Mouse (Mus musculus): Measurements from ENCODE around the gene 4930469K13Rik. TPM values are rescaled to one million over a fixed set of nuclear protein-coding genes. Genes with fewer than 3 reads are reported as not detected.

The 4930469K13Rik gene
- polyA plus RNA-seq, 1 experiment = not detected

- Histone ChIP-seq H3K27ac (ENCODE audit: insufficient read depth, low read depth, low read length) (no peak overlapping the region), H3K4me3 (ENCODE audit: insufficient read depth, low read depth, low read length) (no peak overlapping the region)
- WGBS = 82% methylated on average over 5 of the region's 5 CpGs
Measured at GRCm38 (mm10) chr11:34063702-34064485, 34.5 kb downstream of the 4930469K13Rik start.

GRCm38 (mm10) chr11:34063257-34063656 lies 35.1 kb downstream of the 4930469K13Rik start:
- no peaks in the 10 kb centered on the region for H3K4me1 ChIP-seq (ENCODE audit: control insufficient read depth, insufficient read depth, low read length)
- whole genome bisulfite sequencing = 79% methylated on average over 2 of the region's 2 CpGs
- no peak overlapping the region for H3K4me3 ChIP-seq (ENCODE audit: insufficient read depth, low read depth, low read length)
- H3K27ac ChIP-seq (ENCODE audit: insufficient read depth, low read depth, low read length) = no peak overlapping the region
- no peak for TF ChIP-seq CTCF (IDR thresholded peaks at IDR 0.05; ENCODE audit: insufficient read depth, low read depth, low read length)
- no peak for TF ChIP-seq POLR2A (IDR thresholded peaks at IDR 0.05; ENCODE audit: insufficient read depth, low read depth, low read length)

More at GRCm38 (mm10) chr11:34063702-34064485, 34.5 kb downstream of the 4930469K13Rik start:
- no peak for TF ChIP-seq CTCF (IDR thresholded peaks at IDR 0.05; ENCODE audit: insufficient read depth, low read depth, low read length)
- no peak for TF ChIP-seq POLR2A (IDR thresholded peaks at IDR 0.05; ENCODE audit: insufficient read depth, low read depth, low read length)
- no peaks in the 10 kb centered on the region for H3K4me1 ChIP-seq (ENCODE audit: control insufficient read depth, insufficient read depth, low read length)

- TF ChIP-seq POLR2A (IDR thresholded peaks at IDR 0.05; ENCODE audit: insufficient read depth, low read depth, low read length) (no peak), CTCF (IDR thresholded peaks at IDR 0.05; ENCODE audit: insufficient read depth, low read depth, low read length) (no peak)
- H3K4me3 ChIP-seq (ENCODE audit: insufficient read depth, low read depth, low read length) = no peak overlapping the region
- no peaks in the 10 kb centered on the region for H3K4me1 ChIP-seq (ENCODE audit: control insufficient read depth, insufficient read depth, low read length)
- no peak overlapping the region for H3K27ac ChIP-seq (ENCODE audit: insufficient read depth, low read depth, low read length)
- WGBS = 78% methylated on average over 6 of the region's 6 CpGs
Measured at GRCm38 (mm10) chr11:34061740-34062139, 36.6 kb downstream of the 4930469K13Rik start.

- H3K4me3 ChIP-seq (ENCODE audit: insufficient read depth, low read depth, low read length) = no peak overlapping the region
- TF ChIP-seq POLR2A (IDR thresholded peaks at IDR 0.05; ENCODE audit: insufficient read depth, low read depth, low read length) (no peak), CTCF (IDR thresholded peaks at IDR 0.05; ENCODE audit: insufficient read depth, low read depth, low read length) (no peak)
- 86% methylated on average over 6 of the region's 6 CpGs for WGBS
- H3K27ac ChIP-seq (ENCODE audit: insufficient read depth, low read depth, low read length) = no peak overlapping the region
- no peaks in the 10 kb centered on the region for H3K4me1 ChIP-seq (ENCODE audit: control insufficient read depth, insufficient read depth, low read length)
Measured at GRCm38 (mm10) chr11:34058960-34059359, 39.4 kb downstream of the 4930469K13Rik start.

- Histone ChIP-seq H3K4me3 (ENCODE audit: insufficient read depth, low read depth, low read length) (no peak overlapping the region), H3K27ac (ENCODE audit: insufficient read depth, low read depth, low read length) (no peak overlapping the region), H3K4me1 (ENCODE audit: control insufficient read depth, insufficient read depth, low read length) (no peaks in the 10 kb centered on the region)
- no peak for TF ChIP-seq POLR2A (IDR thresholded peaks at IDR 0.05; ENCODE audit: insufficient read depth, low read depth, low read length)
- TF ChIP-seq CTCF (IDR thresholded peaks at IDR 0.05; ENCODE audit: insufficient read depth, low read depth, low read length) = no peak
Measured at GRCm38 (mm10) chr11:34058332-34058731, 40.0 kb downstream of the 4930469K13Rik start.

- Histone ChIP-seq H3K4me1 (ENCODE audit: control insufficient read depth, insufficient read depth, low read length) (no peaks in the 10 kb centered on the region), H3K27ac (ENCODE audit: insufficient read depth, low read depth, low read length) (no peak overlapping the region), H3K4me3 (ENCODE audit: insufficient read depth, low read depth, low read length) (no peak overlapping the region)
- TF ChIP-seq CTCF (IDR thresholded peaks at IDR 0.05; ENCODE audit: insufficient read depth, low read depth, low read length) = no peak
- TF ChIP-seq POLR2A (IDR thresholded peaks at IDR 0.05; ENCODE audit: insufficient read depth, low read depth, low read length) = no peak
- 93% methylated on average over 1 of the region's 1 CpGs for WGBS
Measured at GRCm38 (mm10) chr11:34056715-34057114, 41.6 kb downstream of the 4930469K13Rik start.

- H3K27ac ChIP-seq (ENCODE audit: insufficient read depth, low read depth, low read length) = no peak overlapping the region
- no peak for TF ChIP-seq POLR2A (IDR thresholded peaks at IDR 0.05; ENCODE audit: insufficient read depth, low read depth, low read length)
- no peak for TF ChIP-seq CTCF (IDR thresholded peaks at IDR 0.05; ENCODE audit: insufficient read depth, low read depth, low read length)
- no peaks in the 10 kb centered on the region for H3K4me1 ChIP-seq (ENCODE audit: control insufficient read depth, insufficient read depth, low read length)
- 85% methylated on average over 7 of the region's 7 CpGs for WGBS
- no peak overlapping the region for H3K4me3 ChIP-seq (ENCODE audit: insufficient read depth, low read depth, low read length)
Measured at GRCm38 (mm10) chr11:34054031-34054727, 44.2 kb downstream of the 4930469K13Rik start.

- Histone ChIP-seq H3K4me1 (ENCODE audit: control insufficient read depth, insufficient read depth, low read length) (no peaks in the 10 kb centered on the region), H3K4me3 (ENCODE audit: insufficient read depth, low read depth, low read length) (no peak overlapping the region)
- 84% methylated on average over 6 of the region's 6 CpGs for WGBS
Measured at GRCm38 (mm10) chr11:34053031-34053818, 45.1 kb downstream of the 4930469K13Rik start.

More at GRCm38 (mm10) chr11:34053031-34053818, 45.1 kb downstream of the 4930469K13Rik start:
- no peak for TF ChIP-seq CTCF (IDR thresholded peaks at IDR 0.05; ENCODE audit: insufficient read depth, low read depth, low read length)
- no peak for TF ChIP-seq POLR2A (IDR thresholded peaks at IDR 0.05; ENCODE audit: insufficient read depth, low read depth, low read length)
- no peak overlapping the region for H3K27ac ChIP-seq (ENCODE audit: insufficient read depth, low read depth, low read length)

Measured in olfactory bulb, adult 2 months (tissue).